Mouse (Mus musculus) thymus, postnatal 0 days (tissue): ENCODE data around the gene Irf3. TPM values are rescaled to one million over a fixed set of nuclear protein-coding genes. Genes with fewer than 3 reads are reported as not detected.
A peak's percentile ranks its signal among the peaks of the same experiment; 100 is the strongest.

Experiments used
- DNase-seq: peaks from one replicate; pipeline ENCODE4 v3.0.0-alpha.2; 2015; ENCODE audit warnings: low spot score
- polyA plus RNA-seq: library from polyadenylated mRNA; unstranded; fragments of >200 nt; fragmentation: Nextera tagmentation; extraction: Ambion mirVana; gene quantifications from 2 replicates; pipeline ENCODE4 v1.2.1, GENCODE M21; 2015

The Irf3 gene
- polyA plus RNA-seq, 1 experiment from 2014 or later: 145 TPM

GRCm38 (mm10) chr7:44974383-44975116 is 22.9 kb upstream of the Irf3 start, which contains the start of gene Cpt1c:
TSS of gene Cpt1c (minus strand) at chr7:44974851.
- DNase-seq: no peak

DNA sequence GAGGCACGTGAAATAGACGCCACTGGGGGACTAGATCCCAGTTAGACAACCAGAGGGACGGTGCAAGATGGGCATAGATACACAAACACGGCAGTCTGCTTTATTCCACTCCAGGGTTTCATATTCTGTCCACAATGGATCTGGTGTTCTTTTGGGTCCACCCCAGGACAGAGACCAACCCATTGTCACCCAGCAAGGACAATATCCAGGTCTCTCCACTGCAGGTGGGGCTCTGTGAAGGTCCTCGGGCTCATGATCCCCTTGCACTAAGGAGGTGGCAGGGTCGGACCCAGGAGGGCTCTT is 22.4 kb upstream of the Irf3 start:
- no peak for DNase-seq

DNA sequence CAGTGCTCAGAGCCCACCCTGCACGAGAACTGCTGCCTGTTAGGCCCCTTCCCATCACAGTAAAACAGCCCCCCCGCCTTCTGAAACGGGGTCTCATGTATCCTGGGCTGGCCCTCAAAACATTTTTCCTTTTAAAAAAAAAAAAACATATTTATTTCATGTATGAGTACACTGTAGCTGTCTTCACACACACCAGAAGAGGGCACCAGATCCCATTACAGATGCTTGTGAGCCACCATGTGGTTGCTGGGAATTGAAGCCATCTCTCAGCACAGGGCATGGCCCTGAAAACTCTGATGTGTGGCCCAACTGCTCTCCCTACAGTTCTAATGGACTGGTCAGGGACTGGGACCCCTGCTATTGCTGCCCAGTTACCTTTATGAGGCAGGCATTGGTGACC is 19.1 kb upstream of the Irf3 start:
- DNase-seq: no peak

DNA sequence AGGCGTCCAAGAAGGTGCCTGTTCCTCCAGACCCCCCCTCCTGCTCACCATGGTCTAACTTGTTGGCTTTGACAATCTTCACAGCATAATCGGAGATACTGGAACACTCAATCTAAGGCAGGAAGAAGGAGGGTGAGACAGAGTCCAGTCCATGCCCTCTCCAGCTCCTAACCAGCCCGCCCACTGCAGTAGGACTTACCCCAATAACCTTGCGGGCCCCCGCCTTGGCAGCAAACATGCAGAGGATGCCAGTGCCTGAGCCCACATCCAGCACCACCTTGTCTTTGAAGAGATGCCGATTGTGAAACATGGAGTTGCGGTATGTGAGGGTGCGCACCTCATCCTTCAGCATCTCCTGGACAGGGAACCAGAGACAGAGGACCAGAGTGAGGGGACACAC is 15.9 kb upstream of the Irf3 start:
- DNase-seq: no peak

- peak; percentile 81 for DNase-seq
These were observed 14.4 kb upstream of the Irf3 start for GRCm38 (mm10) chr7:44983085-44983484.

- DNase-seq: no peak
These were observed 13.3 kb upstream of the Irf3 start for GRCm38 (mm10) chr7:44983944-44984832.

GRCm38 (mm10) chr7:44984833-44985164 is 12.6 kb upstream of the Irf3 start:
- no peak for DNase-seq

- DNase-seq: peak; percentile 44
These were observed 11.8 kb upstream of the Irf3 start for GRCm38 (mm10) chr7:44985595-44986191.

GRCm38 (mm10) chr7:44986192-44986878 is 11.1 kb upstream of the Irf3 start, which contains the start of gene Prmt1:
TSS of gene Prmt1 (minus strand) at chr7:44986568.
- peak; percentile 99 for DNase-seq

DNA sequence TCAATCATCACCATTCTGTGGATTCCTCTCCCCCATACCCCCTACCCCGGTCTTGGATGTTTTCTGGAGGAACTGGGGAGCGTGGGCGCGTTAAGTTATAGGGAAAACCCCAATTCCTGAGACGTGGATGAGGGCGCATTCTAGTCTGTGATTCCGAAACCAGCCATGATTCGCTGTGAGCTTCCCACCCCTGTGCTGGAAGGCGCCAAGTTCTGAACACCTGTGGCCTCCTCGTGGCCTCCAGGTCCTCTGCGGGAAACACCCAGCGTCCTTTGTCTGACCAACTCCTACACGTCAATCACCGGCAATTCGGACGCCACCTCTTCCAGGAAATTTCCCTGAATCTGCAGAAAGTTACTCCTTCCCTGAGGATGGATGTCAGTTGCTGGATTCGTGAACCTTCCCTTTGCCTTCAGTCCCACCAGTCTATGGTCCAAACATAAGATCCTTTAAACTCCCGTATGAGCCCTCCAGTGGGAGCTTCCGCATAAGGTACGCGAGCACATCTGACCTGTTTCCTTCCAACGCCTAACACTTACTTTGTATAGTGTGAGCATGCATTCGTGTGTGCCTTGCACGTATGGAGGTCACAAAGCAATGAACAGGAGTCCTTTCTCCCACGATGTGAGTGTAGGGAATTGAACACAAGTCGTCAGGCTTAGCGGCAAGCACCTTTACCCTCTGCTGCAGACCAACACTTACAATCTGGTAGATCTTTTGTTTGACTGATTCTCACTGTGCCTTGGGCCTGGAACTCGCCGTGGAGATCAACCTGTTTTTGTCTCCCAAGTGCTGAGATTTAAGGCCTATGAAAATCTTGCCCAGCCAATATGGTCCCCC is 10.3 kb upstream of the Irf3 start:
- DNase-seq: no peak

DNA sequence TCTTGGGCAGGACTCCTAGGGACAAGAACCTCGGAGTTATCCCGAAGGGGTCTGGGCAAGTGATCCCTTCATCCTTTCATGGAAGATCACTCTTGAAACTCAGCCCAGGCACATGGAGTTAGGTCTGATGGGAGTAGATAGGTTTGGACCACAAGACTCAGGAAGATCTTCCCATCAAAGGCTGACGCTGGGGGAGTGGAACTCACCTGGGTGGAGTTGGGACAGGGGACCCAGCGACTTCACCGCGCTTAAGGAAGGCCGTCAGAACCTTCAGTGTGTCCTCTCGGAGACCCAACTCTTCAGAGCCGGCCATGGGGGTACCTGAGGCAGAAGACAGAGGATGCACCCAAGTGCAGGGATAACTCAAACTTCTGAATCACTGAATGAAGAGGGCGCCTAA is 776 bp upstream of the Irf3 start:
- DNase-seq: no peak

DNA sequence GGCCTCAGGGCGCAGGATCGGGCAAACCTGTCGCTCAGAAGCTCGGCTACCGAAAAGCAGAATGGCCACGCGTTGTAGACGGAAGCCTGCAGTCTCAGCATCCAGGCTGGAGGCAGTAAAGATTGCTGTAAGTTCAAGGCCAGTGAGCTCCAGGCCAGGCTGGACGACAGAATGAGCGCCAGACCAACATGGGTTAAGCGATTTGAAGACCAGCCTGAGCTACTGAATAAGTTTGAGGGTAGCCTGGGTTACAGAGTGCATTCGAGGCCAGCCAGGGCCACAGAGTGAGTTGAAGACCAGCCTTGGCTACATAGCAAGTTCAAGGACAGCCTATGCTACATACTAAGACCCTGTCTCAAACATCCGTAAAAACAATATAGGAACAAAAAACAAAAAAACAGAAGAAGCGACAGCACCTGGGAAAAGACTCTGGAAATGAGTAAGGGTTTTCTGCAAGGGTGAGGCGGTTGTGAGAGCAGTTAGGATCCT is 536 bp downstream of the Irf3 start:
- no peak for DNase-seq

DNA sequence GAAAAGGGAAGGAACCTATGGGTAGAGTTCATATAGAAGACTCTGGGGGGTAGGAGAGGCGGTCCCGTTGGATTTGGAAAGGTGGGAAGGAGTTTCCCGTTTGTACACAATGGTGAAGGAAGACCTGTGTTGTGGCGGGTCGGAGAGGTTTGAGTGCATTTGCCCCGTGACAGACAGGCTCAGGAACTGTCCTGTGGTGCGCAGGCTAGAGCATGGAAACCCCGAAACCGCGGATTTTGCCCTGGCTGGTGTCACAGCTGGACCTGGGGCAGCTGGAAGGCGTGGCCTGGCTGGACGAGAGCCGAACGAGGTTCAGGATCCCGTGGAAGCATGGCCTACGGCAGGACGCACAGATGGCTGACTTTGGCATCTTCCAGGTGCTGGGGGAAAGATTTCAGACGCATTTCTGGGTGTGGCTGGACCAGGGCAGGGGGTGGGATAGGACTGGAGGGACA is 1.1 kb downstream of the Irf3 start, which contains the start of gene Bcl2l12:
Gene Bcl2l12, minus strand, starts transcription at position 212 of the 455 bp plus-strand sequence.
- peak; percentile 25 for DNase-seq

DNA sequence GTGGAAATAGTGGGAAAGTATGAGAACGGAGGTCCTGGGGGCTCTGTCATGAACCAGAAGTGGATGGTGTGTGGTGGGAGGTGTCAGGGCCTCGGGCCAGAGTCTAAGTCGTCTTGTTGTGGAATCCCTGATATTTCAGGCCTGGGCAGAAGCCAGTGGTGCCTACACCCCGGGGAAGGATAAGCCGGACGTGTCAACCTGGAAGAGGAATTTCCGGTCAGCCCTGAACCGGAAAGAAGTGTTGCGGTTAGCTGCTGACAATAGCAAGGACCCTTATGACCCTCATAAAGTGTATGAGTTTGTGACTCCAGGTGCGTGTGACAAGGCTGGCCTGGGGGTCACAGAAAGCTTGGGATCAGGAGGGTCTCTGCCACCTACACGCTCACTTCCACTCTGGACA is 2.3 kb downstream of the Irf3 start:
- DNase-seq: no peak

GRCm38 (mm10) chr7:45000539-45001114 is 3.2 kb downstream of the Irf3 start:
- no peak for DNase-seq

GRCm38 (mm10) chr7:45002440-45002839 is 5.0 kb downstream of the Irf3 start:
- DNase-seq: no peak

- no peak for DNase-seq
These were observed 7.1 kb downstream of the Irf3 start for GRCm38 (mm10) chr7:45004546-45004945.

DNA sequence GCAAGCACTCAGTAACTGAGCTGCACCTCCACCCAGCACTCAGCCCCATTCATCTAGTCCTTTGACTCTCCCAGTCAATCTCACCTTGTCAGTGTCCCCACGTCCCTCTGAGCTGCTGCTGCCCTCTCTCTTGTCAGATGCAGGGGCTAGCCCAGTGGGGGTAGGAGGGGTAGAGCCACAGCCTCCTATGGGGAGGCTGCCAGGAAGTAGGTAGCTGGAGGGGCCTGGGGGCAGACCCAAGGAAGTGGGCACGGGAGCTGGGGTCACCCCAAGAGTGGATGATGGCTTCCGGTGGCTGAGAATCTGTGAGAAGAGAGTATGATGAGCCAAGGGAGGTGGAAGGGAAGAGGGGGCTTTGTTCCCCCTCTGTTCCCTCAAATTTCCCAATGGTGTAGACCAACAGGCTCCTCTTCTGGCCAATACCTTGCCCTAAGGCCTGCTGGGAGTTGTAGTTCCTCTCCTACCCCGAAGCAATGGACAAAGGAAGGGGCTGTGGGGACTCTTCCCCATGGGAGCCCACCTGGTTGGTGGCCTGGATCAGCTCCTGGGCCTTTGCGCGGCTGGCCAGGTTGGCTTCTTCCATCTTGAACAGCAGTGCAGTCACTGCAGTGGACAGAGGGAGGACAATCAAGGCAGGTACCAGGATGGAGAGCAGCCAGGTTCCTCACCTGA is 8.0 kb downstream of the Irf3 start:
- DNase-seq: no peak

GRCm38 (mm10) chr7:45006503-45006902 is 9.1 kb downstream of the Irf3 start:
- no peak for DNase-seq
